Mouse (Mus musculus): Measurements from ENCODE around the gene C130050O18Rik. TPM values are rescaled to one million over a fixed set of nuclear protein-coding genes. Genes with fewer than 3 reads are reported as not detected.

The C130050O18Rik gene
- polyA plus RNA-seq, 1 experiment from 2014 or later, result 0.76 TPM

DNA sequence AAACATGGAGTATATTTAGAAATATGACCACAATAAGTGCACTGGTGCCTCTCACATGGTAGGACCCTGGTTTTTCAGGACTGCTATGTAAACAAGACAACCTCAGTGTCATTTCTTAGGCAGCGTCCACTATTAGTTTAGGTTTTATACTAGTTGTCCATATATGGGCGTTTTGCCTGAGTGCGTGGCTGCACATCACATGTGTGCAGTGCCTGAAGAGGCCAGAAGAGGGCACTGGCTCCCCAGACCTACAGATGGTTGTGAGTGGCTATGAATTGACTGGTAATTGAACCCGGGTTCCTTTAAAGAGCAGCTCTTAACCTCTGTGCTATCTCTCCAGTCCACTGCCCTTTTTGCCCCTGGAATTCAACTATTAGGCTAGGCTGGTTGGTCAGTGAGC is 11.9 kb downstream of the C130050O18Rik start:
- Histone ChIP-seq H3K36me3 (no peaks in the 10 kb centered on the region), H3K27me3 (peaks cover 32% of the 10 kb centered on the region), H3K9ac (no peak overlapping the region), H3K4me1 (replicated peaks) (peaks cover 20% of the 10 kb centered on the region), H3K27ac (no peak overlapping the region), H3K9me3 (replicated peaks) (no peaks in the 10 kb centered on the region; the same call in 1 of the 2 replicates), H3K4me3 (no peak overlapping the region), H3K4me2 (no peak overlapping the region)
- no peak for ATAC-seq (replicated peaks; ENCODE audit: insufficient number of reproducible peaks, insufficient read depth, low FRiP score, low read depth)
- 93% methylated on average over 4 of the region's 4 CpGs for WGBS

DNA sequence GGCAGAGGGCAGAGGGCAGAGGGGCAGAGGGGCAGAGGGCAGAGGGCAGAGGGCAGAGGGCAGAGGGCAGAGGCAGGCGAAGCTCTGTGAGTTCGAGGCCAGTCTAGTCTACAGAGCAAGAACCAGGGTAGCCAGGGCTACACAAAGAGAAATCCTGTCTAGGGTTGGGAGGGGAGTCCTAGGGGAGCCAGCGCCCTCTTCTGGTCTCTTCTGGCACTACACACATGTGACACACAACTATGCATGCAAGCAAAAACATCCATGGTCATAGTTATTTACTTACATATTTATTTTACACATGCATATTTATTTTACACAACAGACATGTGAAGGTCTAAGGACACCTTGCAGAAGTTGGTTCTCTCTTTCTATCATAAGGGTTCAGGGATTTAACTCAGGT is 12.4 kb downstream of the C130050O18Rik start:
- Histone ChIP-seq H3K4me1 (replicated peaks) (peaks cover 20% of the 10 kb centered on the region), H3K9ac (no peak overlapping the region), H3K27me3 (peaks cover 33% of the 10 kb centered on the region), H3K36me3 (no peaks in the 10 kb centered on the region), H3K27ac (no peak overlapping the region), H3K4me2 (no peak overlapping the region), H3K4me3 (no peak overlapping the region), H3K9me3 (replicated peaks) (no peaks in the 10 kb centered on the region; the same call in 1 of the 2 replicates)
- ATAC-seq (replicated peaks; ENCODE audit: insufficient number of reproducible peaks, insufficient read depth, low FRiP score, low read depth), result no peak
- 87% methylated on average over 3 of the region's 3 CpGs for WGBS

DNA sequence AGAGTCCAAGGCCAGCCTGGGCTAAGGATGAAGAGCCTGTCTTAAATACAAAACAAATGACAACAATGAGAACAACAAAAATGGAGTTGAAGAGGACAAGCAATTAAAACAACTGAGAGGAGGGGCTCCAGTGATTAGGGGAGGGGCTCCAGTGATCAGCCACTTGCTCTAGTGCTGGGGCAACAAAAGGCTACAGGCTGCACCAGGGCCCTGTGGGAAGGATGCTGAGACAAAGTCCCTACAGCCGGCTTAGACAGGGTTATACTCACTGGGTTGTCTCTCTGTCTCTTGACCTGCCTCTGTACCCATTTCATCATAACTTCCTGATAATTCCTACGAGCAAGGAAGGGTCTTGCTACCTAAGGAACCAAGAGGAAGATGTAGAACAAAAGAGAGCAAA is 13.0 kb downstream of the C130050O18Rik start:
- Histone ChIP-seq H3K4me1 (replicated peaks) (peaks cover 26% of the 10 kb centered on the region), H3K4me3 (no peak overlapping the region), H3K27me3 (peaks cover 33% of the 10 kb centered on the region), H3K27ac (peak overlapping the region; percentile 25; the same call in 1 of the 2 replicates), H3K4me2 (no peak overlapping the region), H3K9ac (no peak overlapping the region), H3K9me3 (replicated peaks) (no peaks in the 10 kb centered on the region; the same call in 1 of the 2 replicates), H3K36me3 (no peaks in the 10 kb centered on the region)
- WGBS, result 35% methylated on average over 2 of the region's 2 CpGs
- no peak for ATAC-seq (replicated peaks; ENCODE audit: insufficient number of reproducible peaks, insufficient read depth, low FRiP score, low read depth)

DNA sequence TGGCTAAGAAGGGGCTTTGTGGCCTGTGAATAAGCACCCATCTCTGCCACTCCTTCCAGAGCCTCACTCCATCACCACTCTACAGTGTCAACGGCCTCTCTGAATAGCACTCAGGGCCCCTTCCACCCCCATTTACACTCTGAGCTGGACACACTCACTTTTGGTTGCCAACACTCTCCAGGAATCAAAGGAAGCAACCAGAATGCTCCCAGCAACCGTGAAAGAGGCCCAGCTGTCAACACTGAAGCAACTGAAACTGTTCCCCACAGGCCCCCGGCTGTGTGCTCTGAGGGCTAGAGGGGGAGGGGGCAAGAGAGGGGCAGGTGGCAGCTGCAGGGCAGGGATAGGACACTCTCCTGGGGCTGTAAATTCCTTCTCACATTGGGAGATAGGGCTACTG is 13.6 kb downstream of the C130050O18Rik start:
- H3K9me3 ChIP-seq (replicated peaks), result no peaks in the 10 kb centered on the region; the same call in 1 of the 2 replicates
- H3K36me3 ChIP-seq, result no peaks in the 10 kb centered on the region
- peaks cover 32% of the 10 kb centered on the region for H3K4me1 ChIP-seq (replicated peaks)
- peaks cover 32% of the 10 kb centered on the region for H3K27me3 ChIP-seq
- WGBS, result 8% methylated on average over 3 of the region's 3 CpGs
- H3K9ac ChIP-seq, result no peak overlapping the region
- peak overlapping the region; percentile 25; the same call in 1 of the 2 replicates for H3K27ac ChIP-seq
- no peak overlapping the region; the same call in 1 of the 2 replicates for H3K4me2 ChIP-seq
- peak; percentile 63 for ATAC-seq (replicated peaks; ENCODE audit: insufficient number of reproducible peaks, insufficient read depth, low FRiP score, low read depth)
- no peak overlapping the region for H3K4me3 ChIP-seq

DNA sequence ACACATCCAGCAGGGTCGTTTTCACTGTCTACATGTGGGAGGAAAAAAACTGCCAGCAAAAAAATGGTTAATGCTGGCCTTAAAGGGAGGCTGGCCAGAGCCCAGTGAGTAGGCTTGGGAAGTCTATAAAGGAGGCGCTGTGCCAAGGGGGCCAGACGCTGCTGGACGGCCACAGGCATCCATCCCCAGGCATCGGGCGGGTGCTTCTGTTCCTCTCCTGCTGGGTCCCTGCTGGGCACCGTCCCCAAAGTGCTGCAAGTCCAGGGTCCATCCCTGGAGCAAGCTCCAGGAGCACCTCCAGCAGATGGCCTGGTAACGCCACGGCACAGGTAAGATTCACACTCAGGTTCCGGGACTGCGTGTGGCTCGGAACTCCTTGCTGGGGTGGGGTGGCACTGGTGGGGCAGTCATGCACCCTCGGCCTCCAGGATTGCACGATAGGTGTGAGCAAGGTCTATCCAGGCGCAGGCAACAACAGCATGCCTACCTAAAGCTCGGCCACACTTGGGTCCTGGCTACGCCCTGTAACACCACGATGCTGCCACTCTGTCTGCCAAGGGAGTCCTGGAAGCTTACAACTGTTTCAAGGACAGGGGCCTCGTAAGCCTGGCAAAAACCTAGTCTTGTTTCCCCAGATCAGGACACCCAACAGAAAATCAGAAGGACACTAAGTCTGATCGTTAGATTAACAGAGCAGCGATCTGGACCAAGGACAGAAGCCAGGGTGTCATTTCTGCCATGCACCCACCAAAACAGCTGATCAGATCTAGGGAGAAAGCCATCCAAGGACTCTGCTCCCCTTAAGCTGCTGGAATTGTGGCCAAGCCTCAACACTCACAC is 18.2 kb downstream of the C130050O18Rik start, which contains the start of gene Gper1:
Gene Gper1, plus strand, starts transcription at position 126 of the 840 bp plus-strand sequence.
- peaks cover 32% of the 10 kb centered on the region for H3K4me1 ChIP-seq (replicated peaks)
- no peak for ATAC-seq (replicated peaks; ENCODE audit: insufficient number of reproducible peaks, insufficient read depth, low FRiP score, low read depth)
- H3K27ac ChIP-seq, result no peak within 1 kb of the TSS
- H3K9me3 ChIP-seq (replicated peaks), result no peaks in the 10 kb centered on the region
- H3K36me3 ChIP-seq, result no peaks in the 10 kb centered on the region
- peaks cover 29% of the 10 kb centered on the region for H3K27me3 ChIP-seq
- peak within 1 kb of the TSS; percentile 30 for H3K9ac ChIP-seq
- H3K4me2 ChIP-seq, result peak within 1 kb of the TSS; percentile 50
- 52% methylated on average over 21 of the region's 21 CpGs for WGBS
- H3K4me3 ChIP-seq, result peak within 1 kb of the TSS; percentile 37

DNA sequence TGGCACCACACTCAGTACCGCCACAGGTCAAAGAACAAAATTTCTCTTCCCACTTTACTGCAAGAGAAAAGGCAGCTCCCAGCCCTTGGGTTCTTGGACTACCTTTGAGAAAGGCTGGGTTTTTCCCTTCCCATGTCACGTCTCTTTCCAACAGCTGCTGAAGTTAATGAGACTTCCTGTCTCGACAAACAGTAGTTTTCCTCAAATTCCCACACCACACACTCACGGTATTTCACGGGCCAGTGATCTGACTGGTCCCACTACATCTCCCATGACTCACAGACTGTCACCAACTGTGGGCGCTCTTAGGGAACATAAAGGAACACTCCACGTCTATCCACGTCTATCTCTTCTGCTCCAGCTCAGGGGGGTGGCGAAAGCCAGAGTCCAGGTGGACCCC is 20.1 kb downstream of the C130050O18Rik start:
- Histone ChIP-seq H3K4me3 (no peak overlapping the region), H3K27ac (no peak overlapping the region), H3K27me3 (peaks cover 33% of the 10 kb centered on the region), H3K9ac (no peak overlapping the region), H3K36me3 (no peaks in the 10 kb centered on the region), H3K4me2 (no peak overlapping the region), H3K4me1 (replicated peaks) (peaks cover 37% of the 10 kb centered on the region), H3K9me3 (replicated peaks) (no peaks in the 10 kb centered on the region)
- no peak for ATAC-seq (replicated peaks; ENCODE audit: insufficient number of reproducible peaks, insufficient read depth, low FRiP score, low read depth)
- 66% methylated on average over 9 of the region's 9 CpGs for WGBS

DNA sequence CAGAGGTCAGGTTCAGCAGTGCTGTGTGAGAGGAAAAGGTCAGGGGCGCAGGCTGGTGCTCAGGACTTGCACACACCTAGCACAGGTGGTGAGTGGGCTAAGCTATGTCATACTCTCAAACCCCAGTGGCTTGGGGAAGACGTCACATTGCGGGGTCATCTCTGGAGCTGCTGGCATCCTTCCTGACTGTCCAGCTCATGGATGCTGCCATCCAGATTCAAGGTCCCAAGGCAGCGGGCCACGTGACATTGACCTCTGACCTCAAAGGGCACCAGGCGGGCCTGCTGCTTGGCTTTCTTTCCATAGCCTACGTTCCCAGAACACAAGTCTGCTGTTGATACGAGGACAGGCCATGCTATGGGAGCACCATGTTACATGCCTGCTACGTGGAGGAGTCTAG is 21.9 kb downstream of the C130050O18Rik start:
- H3K4me1 ChIP-seq (replicated peaks), result peaks cover 36% of the 10 kb centered on the region
- no peak overlapping the region for H3K4me2 ChIP-seq
- no peak overlapping the region for H3K9ac ChIP-seq
- H3K27me3 ChIP-seq, result peaks cover 24% of the 10 kb centered on the region
- H3K4me3 ChIP-seq, result no peak overlapping the region
- no peak overlapping the region for H3K27ac ChIP-seq
- no peaks in the 10 kb centered on the region for H3K9me3 ChIP-seq (replicated peaks)
- no peak for ATAC-seq (replicated peaks; ENCODE audit: insufficient number of reproducible peaks, insufficient read depth, low FRiP score, low read depth)
- no peaks in the 10 kb centered on the region for H3K36me3 ChIP-seq
- WGBS, result 85% methylated on average over 9 of the region's 9 CpGs

DNA sequence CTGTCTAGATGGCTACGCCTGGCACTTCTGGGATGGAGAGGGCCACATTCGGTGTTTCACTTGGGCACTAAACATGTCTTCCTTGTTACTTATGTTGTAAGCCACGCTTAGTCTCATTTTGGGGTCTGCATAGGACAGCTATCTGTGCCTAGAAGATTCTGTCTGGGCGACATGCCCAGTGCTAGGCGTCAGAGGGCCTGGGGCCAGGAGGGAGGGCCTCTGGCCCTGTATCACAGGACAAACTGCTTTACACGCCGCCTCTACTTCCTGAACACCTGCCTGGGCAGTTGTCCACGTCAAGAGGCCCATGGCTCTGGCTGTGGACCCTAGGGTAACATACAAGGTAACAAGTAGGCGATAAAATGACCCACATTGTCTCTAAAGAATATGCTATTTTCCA is 22.9 kb downstream of the C130050O18Rik start:
- Histone ChIP-seq H3K4me1 (replicated peaks) (peaks cover 32% of the 10 kb centered on the region), H3K9ac (no peak overlapping the region), H3K9me3 (replicated peaks) (no peaks in the 10 kb centered on the region), H3K27ac (no peak overlapping the region), H3K4me2 (no peak overlapping the region), H3K36me3 (no peaks in the 10 kb centered on the region), H3K4me3 (no peak overlapping the region), H3K27me3 (peaks cover 24% of the 10 kb centered on the region; the same call in 1 of the 2 replicates)
- peak; percentile 66; the same call in 1 of the 2 replicates for ATAC-seq (replicated peaks; ENCODE audit: insufficient number of reproducible peaks, insufficient read depth, low FRiP score, low read depth)
- 49% methylated on average over 9 of the region's 9 CpGs for WGBS

DNA sequence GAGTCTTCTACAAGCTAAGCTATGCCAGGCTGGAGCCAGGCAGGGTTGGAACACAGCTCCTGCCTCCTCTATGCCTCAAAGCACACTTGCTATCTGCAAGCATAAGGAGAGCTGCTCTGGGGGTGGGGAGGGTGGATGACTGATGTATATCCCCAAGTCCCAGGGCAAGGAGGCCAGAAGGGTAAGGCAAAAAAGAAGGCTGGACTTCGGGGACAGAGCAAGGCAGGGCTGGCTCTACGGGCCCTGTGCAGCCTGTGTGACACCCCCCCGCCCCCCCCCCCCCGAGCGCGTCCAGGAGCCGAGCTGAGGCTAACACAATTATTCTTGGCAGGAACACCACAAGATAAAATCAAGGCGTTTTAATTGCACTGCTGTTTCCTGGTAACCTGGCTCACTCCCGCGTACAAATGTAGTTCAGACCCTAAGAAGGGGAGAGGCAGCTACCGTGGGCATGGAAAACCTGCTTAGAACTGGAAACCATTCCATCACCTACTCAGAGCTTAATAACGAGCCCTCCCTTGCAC is 24.8 kb downstream of the C130050O18Rik start:
- no peaks in the 10 kb centered on the region for H3K36me3 ChIP-seq
- no peak overlapping the region for H3K27ac ChIP-seq
- H3K4me1 ChIP-seq (replicated peaks), result peaks cover 25% of the 10 kb centered on the region
- no peak overlapping the region for H3K4me3 ChIP-seq
- H3K9me3 ChIP-seq (replicated peaks), result no peaks in the 10 kb centered on the region
- no peak for ATAC-seq (replicated peaks; ENCODE audit: insufficient number of reproducible peaks, insufficient read depth, low FRiP score, low read depth)
- H3K4me2 ChIP-seq, result no peak overlapping the region
- no peak overlapping the region for H3K9ac ChIP-seq
- H3K27me3 ChIP-seq, result peaks cover 19% of the 10 kb centered on the region; the same call in 1 of the 2 replicates
- WGBS, result 36% methylated on average over 12 of the region's 12 CpGs

DNA sequence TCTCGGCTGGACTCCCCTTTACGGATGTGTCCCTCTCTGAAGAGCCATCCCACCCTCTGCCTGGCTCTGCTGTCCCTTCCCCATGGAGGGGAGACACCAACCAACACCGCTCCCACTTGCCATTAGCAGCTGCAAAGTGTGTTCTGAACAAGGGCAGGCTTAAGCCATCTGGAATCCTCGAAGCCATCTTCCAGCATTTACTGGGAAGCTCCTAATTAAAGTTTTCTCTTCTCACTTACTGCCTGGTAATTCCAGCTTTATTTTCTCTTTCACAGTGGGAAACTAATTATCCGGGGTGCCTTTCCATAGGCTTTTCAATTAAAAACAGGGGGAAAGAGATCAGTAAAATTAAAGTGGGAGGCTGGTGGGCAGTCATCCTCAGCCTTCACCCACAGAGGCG is 27.3 kb downstream of the C130050O18Rik start:
- WGBS, result 83% methylated on average over 6 of the region's 6 CpGs
- H3K4me3 ChIP-seq, result no peak overlapping the region
- H3K27me3 ChIP-seq, result peaks cover 7% of the 10 kb centered on the region; the same call in 1 of the 2 replicates
- ATAC-seq (replicated peaks; ENCODE audit: insufficient number of reproducible peaks, insufficient read depth, low FRiP score, low read depth), result no peak
- no peaks in the 10 kb centered on the region for H3K9me3 ChIP-seq (replicated peaks)
- H3K9ac ChIP-seq, result no peak overlapping the region
- H3K4me1 ChIP-seq (replicated peaks), result peaks cover 25% of the 10 kb centered on the region
- no peaks in the 10 kb centered on the region for H3K36me3 ChIP-seq
- no peak overlapping the region for H3K27ac ChIP-seq
- no peak overlapping the region for H3K4me2 ChIP-seq

DNA sequence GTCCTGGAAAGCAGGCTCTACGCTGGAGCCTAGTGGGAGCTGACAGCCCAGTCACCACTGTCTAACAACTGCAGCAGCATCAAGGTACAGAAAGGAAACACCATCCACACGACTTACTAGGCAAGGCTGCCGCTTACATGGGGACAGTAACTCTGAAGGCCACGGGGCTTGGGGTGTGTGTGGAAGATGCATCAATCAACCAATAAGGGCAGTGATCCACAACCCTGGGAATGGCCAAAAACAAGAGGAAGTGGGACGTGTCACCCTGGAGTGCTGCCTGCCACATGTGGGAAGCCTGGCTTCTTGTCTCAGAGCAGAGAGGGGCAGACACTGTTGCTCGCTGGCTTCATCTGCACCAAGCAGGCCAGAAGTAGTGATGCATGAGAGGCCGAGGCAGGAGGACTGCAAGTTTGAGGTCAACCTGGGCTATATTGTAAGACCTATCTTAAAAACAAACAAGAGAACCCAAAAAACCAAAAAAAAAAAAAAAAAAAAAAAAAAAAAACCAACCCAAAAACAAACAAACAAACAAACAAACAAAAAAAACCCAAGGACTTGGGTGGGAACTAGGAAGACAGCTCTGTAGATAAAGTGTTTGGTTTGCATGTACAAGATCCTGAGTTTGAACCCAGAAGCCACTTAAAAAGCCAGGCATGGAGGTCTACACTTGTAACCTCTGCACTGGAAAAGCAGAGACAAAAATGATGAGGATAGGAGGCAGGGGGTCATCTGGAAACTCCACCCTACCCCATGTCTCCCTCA is 27.8 kb downstream of the C130050O18Rik start:
- ATAC-seq (replicated peaks; ENCODE audit: insufficient number of reproducible peaks, insufficient read depth, low FRiP score, low read depth), result no peak
- H3K27me3 ChIP-seq, result peaks cover 7% of the 10 kb centered on the region; the same call in 1 of the 2 replicates
- WGBS, result 72% methylated on average over 7 of the region's 7 CpGs
- no peak overlapping the region for H3K9ac ChIP-seq
- peaks cover 23% of the 10 kb centered on the region for H3K4me1 ChIP-seq (replicated peaks)
- no peaks in the 10 kb centered on the region for H3K36me3 ChIP-seq
- H3K9me3 ChIP-seq (replicated peaks), result no peaks in the 10 kb centered on the region
- H3K4me2 ChIP-seq, result no peak overlapping the region
- H3K4me3 ChIP-seq, result no peak overlapping the region
- no peak overlapping the region for H3K27ac ChIP-seq

All from heart, embryonic 15.5 days (tissue).